Mouse (Mus musculus): ENCODE results near the gene Mfge8. TPM values are rescaled to one million over a fixed set of nuclear protein-coding genes. Genes with fewer than 3 reads are reported as not detected.

The Mfge8 gene
- polyA plus RNA-seq, 1 experiment = 84.7 TPM

Other genes starting within 250 kb of the Mfge8 start
- gene Isg20, start 235.6 kb downstream of the Mfge8 start, polyA plus RNA-seq (2012; ENCODE audit: insufficient read depth, insufficient read length, missing spikeins) = 6.0 and 8.6 TPM in 2 replicates
- not detected in 2 replicates for gene Acan, start 95.6 kb downstream of the Mfge8 start, polyA plus RNA-seq (2012; ENCODE audit: insufficient read depth, insufficient read length, missing spikeins)
- 0.55 TPM in 1 of 2 replicates, not detected in the other for gene Hapln3, start 18.0 kb downstream of the Mfge8 start, polyA plus RNA-seq (2012; ENCODE audit: insufficient read depth, insufficient read length, missing spikeins)
- gene Abhd2, start 124.1 kb upstream of the Mfge8 start, polyA plus RNA-seq (2012; ENCODE audit: insufficient read depth, insufficient read length, missing spikeins) = 6.3 and 7.2 TPM in 2 replicates
- gene Rlbp1, start 238.0 kb upstream of the Mfge8 start, polyA plus RNA-seq (2012; ENCODE audit: insufficient read depth, insufficient read length, missing spikeins) = not detected in 2 replicates
- 0.63 TPM in 1 of 2 replicates, not detected in the other for gene Fanci, start 242.9 kb upstream of the Mfge8 start, polyA plus RNA-seq (2012; ENCODE audit: insufficient read depth, insufficient read length, missing spikeins)

All from brown adipose tissue, adult 24 weeks (tissue).